Mouse (Mus musculus): ENCODE data around the gene Mturn.

The Mturn gene

DNA sequence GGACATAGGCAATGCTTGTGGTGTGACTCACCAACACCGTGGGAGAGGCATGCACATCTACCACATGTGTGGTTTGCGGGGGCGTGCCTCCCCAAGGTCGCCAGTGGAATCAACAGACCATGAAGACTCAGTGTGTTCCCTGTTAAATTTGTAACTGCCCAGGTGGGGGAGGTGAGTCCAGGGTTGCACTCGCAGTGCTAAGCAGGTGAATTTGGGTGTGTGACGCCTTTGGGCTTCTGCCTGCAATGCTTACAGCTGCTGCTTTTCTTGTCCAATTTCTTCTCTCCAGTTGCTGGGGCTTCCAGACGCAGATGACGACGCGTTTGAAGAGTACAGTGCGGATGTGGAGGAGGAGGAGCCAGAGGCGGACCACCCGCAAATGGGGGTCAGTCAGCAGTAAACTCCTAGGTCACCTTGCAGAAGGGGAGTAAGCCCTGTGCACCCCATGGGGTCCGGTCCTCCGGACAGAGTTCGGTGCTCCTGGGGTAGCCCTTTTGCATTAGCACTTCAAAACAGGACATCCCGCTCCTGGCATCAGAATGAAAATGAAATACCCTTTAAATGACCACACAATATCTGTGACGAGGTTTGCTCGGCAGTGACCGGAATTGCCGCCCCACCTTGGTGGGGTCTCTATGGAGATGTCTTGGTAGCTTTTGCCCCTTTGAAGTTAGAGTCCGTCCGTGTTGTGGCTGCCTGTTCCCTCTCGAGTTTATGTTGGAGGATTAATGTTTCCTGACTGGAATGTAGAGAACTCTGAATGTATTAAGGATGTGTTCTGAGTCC is 17.5 kb downstream of the Mturn start:
- peak in 1 of 2 experiments; percentile 18 for DNase-seq (ENCODE audit: low spot score in 2 of 2)

- DNase-seq (ENCODE audit: low spot score in 2 of 2) = peak; percentile 75 to 76
These were observed 18.1 kb downstream of the Mturn start for GRCm38 (mm10) chr6:54699477-54700056.

GRCm38 (mm10) chr6:54700516-54700915 is 19.1 kb downstream of the Mturn start:
- no peak for DNase-seq (ENCODE audit: low spot score in 2 of 2)

GRCm38 (mm10) chr6:54701901-54702300 is 20.5 kb downstream of the Mturn start:
- no peak for DNase-seq (ENCODE audit: low spot score in 2 of 2)

GRCm38 (mm10) chr6:54703633-54704538 is 22.5 kb downstream of the Mturn start:
- DNase-seq (ENCODE audit: low spot score in 2 of 2) = no peak

GRCm38 (mm10) chr6:54704539-54704845 is 23.1 kb downstream of the Mturn start:
- no peak for DNase-seq (ENCODE audit: low spot score in 2 of 2)

DNA sequence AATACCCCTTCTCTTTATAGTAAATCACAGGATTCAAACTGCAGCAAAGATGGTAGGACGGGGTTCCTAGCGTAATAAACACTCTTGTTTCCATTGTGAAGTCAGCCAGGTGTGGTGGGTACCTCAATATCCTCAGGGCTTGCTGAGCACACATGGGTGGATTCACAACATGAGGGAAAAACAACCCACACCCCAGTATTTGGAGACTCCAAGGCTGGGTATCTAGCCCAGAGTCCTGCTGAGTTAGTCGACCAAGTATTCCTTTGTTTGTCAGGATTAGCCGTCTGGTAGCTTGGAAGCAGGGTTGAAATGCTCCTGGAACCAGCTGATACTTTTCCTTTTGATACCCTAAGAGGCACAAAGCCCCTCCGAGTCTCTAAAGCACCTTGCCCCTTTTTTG is 23.4 kb downstream of the Mturn start:
- DNase-seq (ENCODE audit: low spot score in 2 of 2) = no peak

DNA sequence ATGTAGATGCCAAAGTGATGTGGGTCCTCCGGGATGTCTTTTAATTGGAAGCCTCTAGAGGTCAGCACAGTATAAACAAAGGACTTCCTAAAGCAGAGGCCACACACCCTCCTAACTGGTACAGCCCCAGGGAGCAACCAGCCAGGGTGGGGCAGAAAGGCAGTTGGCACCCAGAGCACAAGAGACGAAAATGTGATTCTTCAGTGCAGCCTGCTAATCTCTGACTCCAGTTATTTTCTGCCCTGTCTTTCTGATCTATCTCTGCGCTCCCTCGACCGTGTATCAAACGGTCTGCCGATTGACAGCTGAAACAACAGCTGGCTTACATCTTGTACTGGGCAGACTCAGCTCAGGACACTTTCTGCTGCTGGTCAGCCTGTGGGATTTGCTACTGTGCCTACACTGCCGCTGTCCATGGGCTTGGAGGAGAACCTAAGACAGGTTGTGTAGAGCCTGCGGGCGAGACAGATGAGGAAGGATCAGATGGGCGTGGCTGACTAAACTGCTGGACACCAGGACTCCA is 24.0 kb downstream of the Mturn start:
- peak; percentile 58 to 69 for DNase-seq (ENCODE audit: low spot score in 2 of 2)

- DNase-seq (ENCODE audit: low spot score in 2 of 2) = no peak
These were observed 24.7 kb downstream of the Mturn start for GRCm38 (mm10) chr6:54706099-54706498.

GRCm38 (mm10) chr6:54706611-54707172 is 25.3 kb downstream of the Mturn start:
- no peak for DNase-seq (ENCODE audit: low spot score in 2 of 2)

- no peak for DNase-seq (ENCODE audit: low spot score in 2 of 2)
These were observed 27.2 kb downstream of the Mturn start for GRCm38 (mm10) chr6:54708646-54709045.

- DNase-seq (ENCODE audit: low spot score in 2 of 2) = peak; percentile 34 to 42
These were observed 34.3 kb downstream of the Mturn start for GRCm38 (mm10) chr6:54715697-54716096.

- DNase-seq (ENCODE audit: low spot score in 2 of 2) = peak; percentile 23 to 32
These were observed 37.6 kb downstream of the Mturn start for GRCm38 (mm10) chr6:54718779-54719685.

DNA sequence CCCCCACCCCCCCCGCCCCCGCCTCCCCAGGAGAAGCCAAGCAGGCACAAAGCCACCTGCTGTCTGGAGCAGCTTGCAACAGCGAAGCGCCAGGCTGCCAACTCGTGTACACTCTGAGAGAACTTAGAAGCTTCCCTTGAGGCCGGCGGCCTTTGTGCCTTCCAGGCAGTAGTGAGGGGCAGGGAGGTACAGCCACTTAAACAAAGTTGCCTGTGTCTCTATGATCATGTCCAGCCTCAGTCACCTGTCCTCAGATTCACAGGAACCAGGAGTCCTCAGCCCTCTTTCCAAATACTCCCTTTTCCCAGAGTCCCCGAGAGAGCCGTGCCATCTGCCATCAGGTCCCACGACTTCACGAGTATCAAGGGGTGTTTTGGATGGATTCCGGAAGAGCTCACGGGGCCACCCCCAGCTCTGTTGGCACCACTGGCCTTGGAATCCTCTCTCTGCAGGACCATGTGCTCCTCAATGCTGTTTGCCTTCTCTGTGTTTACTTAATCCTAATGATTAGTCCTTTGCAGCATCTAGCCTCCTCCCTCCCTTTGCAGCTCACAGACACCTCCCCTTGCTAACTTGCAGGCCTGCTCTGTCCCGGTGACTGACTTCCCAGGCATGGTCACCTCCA is 38.4 kb downstream of the Mturn start:
- DNase-seq (ENCODE audit: low spot score in 2 of 2) = peak; percentile 20 to 40

DNA sequence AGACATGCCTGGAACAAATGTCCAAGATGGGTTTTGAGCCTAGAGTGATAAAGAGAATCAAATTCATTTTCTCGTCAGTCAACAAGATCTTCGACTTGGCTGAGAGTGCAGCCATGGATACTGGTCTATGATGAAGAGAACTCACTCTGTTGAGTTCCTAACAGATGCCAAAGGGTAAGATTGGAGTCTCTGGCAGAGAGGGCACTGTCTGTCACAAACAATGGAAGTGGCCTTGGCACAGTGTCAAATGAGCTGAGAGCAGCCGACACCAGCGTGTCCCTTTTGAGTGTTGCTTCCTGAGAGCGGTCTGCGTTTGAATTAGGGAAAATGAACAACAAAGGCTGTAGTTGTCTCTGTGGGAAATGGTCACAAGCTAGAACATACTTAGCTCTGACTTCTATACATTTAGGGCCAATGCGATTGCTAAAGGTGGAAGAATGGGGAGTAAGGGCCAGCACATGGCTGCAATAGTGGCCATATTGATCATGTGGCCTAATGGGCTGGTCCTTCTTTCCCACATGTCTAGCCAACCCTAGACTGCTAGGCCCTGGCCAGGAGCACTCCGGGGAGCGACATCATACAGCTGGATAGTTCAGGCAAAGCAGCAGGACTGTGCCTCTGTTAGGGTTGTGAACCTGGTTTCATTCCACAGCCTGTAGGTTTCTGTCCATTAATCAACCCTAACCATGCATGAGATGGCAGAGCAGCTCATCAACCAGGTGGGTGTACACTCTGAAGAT is 39.3 kb downstream of the Mturn start:
- DNase-seq (ENCODE audit: low spot score in 2 of 2) = no peak

- no peak for DNase-seq (ENCODE audit: low spot score in 2 of 2)
These were observed 39.8 kb downstream of the Mturn start for GRCm38 (mm10) chr6:54721252-54721635.

DNA sequence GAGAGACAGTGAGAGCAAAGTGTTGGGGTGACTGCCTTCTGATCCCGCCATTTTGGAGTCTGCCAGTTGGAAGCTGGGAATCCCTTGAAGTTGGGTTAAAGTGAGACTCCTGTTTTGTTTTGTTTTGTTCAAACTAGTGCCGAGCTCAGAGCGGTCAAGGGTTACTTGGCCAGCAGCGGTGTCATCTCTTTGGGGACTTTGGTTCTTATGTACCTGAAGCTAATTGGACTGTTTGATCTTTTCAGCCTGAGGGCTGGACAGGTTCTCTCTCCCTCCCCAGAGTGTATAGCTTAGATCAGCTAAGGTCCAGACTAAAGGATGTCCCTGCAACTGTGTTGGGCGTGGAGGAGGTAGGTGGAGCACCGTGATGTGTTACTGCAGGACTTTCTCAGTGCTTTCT is 44.9 kb downstream of the Mturn start:
- no peak for DNase-seq (ENCODE audit: low spot score in 2 of 2)

GRCm38 (mm10) chr6:54726796-54727195 is 45.4 kb downstream of the Mturn start:
- DNase-seq (ENCODE audit: low spot score in 2 of 2) = no peak

DNA sequence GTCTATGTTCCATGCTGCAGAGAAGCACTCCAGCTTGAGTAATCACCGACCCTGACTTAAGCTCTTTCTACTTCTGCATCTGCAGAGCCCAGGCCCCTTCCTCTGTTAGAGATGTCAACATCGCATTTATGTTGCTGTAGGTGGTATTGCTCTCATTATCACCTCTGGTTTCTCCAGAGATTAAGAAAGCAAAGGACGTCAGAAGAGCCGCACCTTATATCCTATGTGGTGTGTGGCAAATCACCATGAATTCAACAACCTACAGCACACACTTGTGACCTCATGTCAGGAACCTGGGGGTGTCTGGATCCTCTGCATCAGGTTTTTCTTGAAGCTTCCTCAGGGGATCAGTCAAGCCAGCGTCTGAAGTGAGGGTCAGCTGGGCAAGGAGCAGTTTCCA is 46.0 kb downstream of the Mturn start:
- DNase-seq (ENCODE audit: low spot score in 2 of 2) = no peak

Data from thymus, postnatal 10 days (tissue).